Mouse (Mus musculus): ENCODE measurements around the gene Prdx2. TPM values are rescaled to one million over a fixed set of nuclear protein-coding genes. Genes with fewer than 3 reads are reported as not detected.
A peak's percentile ranks its signal among the peaks of the same experiment; 100 is the strongest.

The Prdx2 gene
- polyA plus RNA-seq, 1 experiment = 267 TPM

DNA sequence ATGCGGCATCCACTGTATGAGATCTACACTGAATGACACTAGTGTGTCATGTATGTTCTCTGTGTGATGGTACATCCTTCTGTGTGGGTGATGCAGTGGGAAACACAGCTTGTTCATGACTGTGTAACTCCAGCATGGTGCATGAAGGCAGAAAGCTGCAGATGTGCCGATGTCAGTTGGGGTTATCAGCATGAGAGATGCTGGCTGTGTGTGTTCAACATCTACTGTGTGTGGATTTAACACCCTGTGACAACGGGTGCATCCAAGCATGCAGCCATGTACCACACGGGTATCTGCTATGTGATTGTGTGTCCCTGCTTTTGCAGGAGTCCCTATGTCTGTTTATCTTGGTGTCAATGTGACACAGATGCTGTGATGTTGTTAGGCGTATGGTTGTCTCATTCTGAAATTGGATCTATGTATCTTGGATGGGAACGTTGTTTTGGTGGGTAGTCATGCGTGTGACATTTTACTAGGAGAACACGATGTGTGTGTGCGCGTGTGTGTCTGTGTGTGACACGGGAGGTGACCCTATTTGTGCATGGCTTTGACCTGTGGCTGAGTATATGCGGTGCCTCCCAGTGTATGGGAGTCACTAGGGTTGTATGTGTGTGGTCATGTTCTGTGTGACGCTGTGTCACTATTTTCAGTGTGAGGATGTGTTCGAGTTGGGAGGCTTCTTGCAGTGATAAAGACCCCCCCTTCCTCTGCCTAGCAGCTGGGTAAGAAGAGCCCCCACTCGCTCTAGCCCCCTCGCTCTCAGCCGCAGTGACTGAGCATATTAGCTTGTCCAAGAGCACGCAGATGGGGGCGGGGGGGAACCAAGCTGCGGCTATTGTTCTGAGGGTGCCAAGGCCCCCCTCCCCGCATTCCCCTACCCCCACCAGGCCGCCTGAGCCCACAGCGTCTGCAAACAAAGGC is 33.1 kb upstream of the Prdx2 start:
- TF ChIP-seq POLR2A (IDR thresholded peaks at IDR 0.05; ENCODE audit: borderline replicate concordance, low read depth, low read length) = no peak
- no peak for TF ChIP-seq CTCF (IDR thresholded peaks at IDR 0.05; ENCODE audit: low read depth, low read length)
- H3K27ac ChIP-seq (ENCODE audit: insufficient read depth, low read depth, low read length) = no peak overlapping the region
- no peaks in the 10 kb centered on the region for H3K4me1 ChIP-seq (ENCODE audit: control insufficient read depth, insufficient read depth, low read length)
- peak overlapping the region; percentile 49; the same call in 1 of the 2 replicates for H3K4me3 ChIP-seq (ENCODE audit: insufficient read depth, low read length)

DNA sequence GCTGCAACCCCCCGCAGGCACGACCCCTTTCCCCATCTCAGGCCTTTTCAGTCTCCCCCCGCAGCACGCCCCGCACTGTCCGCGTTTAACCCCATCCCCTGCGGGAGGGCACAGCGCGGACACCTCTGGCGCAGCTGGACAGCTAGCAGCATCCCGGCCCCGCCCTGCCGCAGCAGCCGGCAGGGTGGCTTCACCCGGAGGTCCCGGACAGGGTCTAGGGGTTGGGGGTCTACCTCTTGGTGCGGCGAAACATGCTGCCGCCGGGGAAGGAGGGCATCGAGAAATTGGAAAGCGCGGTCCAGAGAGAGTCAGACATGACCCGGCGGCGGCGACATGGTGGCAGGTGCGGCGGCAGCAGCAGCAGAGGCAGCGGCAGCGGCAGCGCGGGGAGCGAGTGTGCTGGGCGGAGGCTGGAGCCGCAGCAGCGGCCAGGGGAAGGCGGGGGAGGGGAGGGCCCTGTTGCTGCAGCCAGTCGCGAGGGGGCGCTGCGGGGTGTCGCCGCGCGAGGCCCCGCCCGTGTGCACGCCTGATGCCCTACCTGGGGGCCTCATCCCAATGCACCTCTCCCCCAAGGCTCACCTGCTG is 32.3 kb upstream of the Prdx2 start, which contains the start of gene Mast1:
Gene Mast1, minus strand, starts transcription at position 398 of the 585 bp plus-strand sequence.
- H3K27ac ChIP-seq (ENCODE audit: insufficient read depth, low read depth, low read length) = no peak within 1 kb of the TSS
- no peak for TF ChIP-seq POLR2A (IDR thresholded peaks at IDR 0.05; ENCODE audit: borderline replicate concordance, low read depth, low read length)
- TF ChIP-seq CTCF (IDR thresholded peaks at IDR 0.05; ENCODE audit: low read depth, low read length) = peak; percentile 56
- no peaks in the 10 kb centered on the region for H3K4me1 ChIP-seq (ENCODE audit: control insufficient read depth, insufficient read depth, low read length)
- peak within 1 kb of the TSS; percentile 49 for H3K4me3 ChIP-seq (ENCODE audit: insufficient read depth, low read length)

GRCm38 (mm10) chr8:84937620-84938485 is 31.5 kb upstream of the Prdx2 start:
- Histone ChIP-seq H3K4me1 (ENCODE audit: control insufficient read depth, insufficient read depth, low read length) (no peaks in the 10 kb centered on the region), H3K27ac (ENCODE audit: insufficient read depth, low read depth, low read length) (no peak overlapping the region), H3K4me3 (ENCODE audit: insufficient read depth, low read length) (no peak overlapping the region)
- no peak for TF ChIP-seq POLR2A (IDR thresholded peaks at IDR 0.05; ENCODE audit: borderline replicate concordance, low read depth, low read length)
- no peak for TF ChIP-seq CTCF (IDR thresholded peaks at IDR 0.05; ENCODE audit: low read depth, low read length)

GRCm38 (mm10) chr8:84943699-84944098 is 25.7 kb upstream of the Prdx2 start:
- no peak for TF ChIP-seq CTCF (IDR thresholded peaks at IDR 0.05; ENCODE audit: low read depth, low read length)
- TF ChIP-seq POLR2A (IDR thresholded peaks at IDR 0.05; ENCODE audit: borderline replicate concordance, low read depth, low read length) = no peak
- Histone ChIP-seq H3K27ac (ENCODE audit: insufficient read depth, low read depth, low read length) (no peak overlapping the region), H3K4me1 (ENCODE audit: control insufficient read depth, insufficient read depth, low read length) (no peaks in the 10 kb centered on the region), H3K4me3 (ENCODE audit: insufficient read depth, low read length) (no peak overlapping the region)

GRCm38 (mm10) chr8:84944478-84945160 is 24.8 kb upstream of the Prdx2 start:
- TF ChIP-seq POLR2A (IDR thresholded peaks at IDR 0.05; ENCODE audit: borderline replicate concordance, low read depth, low read length) = no peak
- TF ChIP-seq CTCF (IDR thresholded peaks at IDR 0.05; ENCODE audit: low read depth, low read length) = no peak
- no peak overlapping the region for H3K27ac ChIP-seq (ENCODE audit: insufficient read depth, low read depth, low read length)
- no peak overlapping the region for H3K4me3 ChIP-seq (ENCODE audit: insufficient read depth, low read length)
- H3K4me1 ChIP-seq (ENCODE audit: control insufficient read depth, insufficient read depth, low read length) = no peaks in the 10 kb centered on the region

DNA sequence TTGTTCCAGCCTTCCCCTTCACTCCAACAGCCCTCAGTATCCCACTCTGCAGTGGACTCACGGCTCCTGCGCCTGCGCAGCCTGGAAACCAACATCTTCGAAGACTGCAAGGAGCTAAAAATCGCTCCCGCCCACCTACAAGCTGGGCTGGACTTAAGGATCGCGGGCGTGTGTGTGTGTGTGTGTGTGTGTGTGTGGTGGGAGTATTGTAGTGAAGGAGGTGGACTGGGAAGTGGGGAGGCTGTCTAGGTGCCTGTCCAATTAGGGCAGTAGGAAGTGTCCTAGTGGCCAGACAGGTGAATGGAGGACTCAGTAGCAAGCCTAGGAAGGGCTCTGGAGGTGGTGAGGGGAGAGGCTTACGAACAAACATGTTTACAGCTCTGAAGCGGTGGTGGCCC is 24.2 kb upstream of the Prdx2 start:
- Histone ChIP-seq H3K4me1 (ENCODE audit: control insufficient read depth, insufficient read depth, low read length) (no peaks in the 10 kb centered on the region), H3K27ac (ENCODE audit: insufficient read depth, low read depth, low read length) (no peak overlapping the region), H3K4me3 (ENCODE audit: insufficient read depth, low read length) (no peak overlapping the region)
- no peak for TF ChIP-seq POLR2A (IDR thresholded peaks at IDR 0.05; ENCODE audit: borderline replicate concordance, low read depth, low read length)
- TF ChIP-seq CTCF (IDR thresholded peaks at IDR 0.05; ENCODE audit: low read depth, low read length) = no peak

DNA sequence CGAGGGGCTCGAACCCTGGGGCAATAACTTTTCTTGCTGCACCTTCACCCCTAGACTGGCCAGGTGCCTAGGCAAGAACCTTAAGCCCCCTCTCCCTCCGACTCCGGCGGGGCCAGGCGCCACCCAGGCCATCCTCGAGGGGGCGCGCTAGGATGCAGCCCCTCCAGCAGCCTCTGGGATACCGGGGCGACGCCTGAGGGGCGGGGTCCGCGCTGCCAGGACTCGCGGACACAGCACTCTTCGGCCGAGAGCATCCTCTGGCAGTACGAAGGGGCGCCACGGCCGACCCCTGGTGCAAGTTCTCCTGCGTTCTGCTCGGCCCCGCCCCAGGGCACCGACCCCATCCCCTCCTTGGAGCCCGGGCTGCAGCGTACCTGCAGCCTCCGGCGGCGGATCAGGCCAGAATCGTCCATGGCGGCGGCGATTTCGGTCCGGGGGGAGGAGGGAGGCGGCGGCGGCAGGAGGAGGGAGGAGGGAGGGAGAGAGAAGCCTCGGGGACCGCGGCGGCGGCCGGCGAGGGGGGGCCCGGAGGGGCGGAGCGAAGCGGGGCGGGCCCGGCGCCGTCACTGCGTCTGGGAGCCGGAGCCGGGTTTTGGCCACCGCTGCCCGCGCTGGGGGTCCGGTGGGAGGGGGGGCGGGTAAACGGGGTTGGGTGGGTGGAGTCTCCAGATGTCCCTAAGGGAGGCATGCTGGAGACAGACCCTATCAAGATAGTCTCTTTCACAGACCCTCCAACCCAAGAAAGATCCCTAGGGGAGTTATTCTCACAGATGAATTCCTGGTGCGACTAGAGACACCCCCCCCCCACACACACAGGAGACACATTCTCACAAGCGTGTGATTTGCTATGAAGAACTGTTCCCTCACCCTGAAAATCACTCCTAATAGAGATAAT is 23.5 kb upstream of the Prdx2 start:
- Histone ChIP-seq H3K4me1 (ENCODE audit: control insufficient read depth, insufficient read depth, low read length) (no peaks in the 10 kb centered on the region), H3K27ac (ENCODE audit: insufficient read depth, low read depth, low read length) (no peak overlapping the region), H3K4me3 (ENCODE audit: insufficient read depth, low read length) (no peak overlapping the region)
- TF ChIP-seq CTCF (IDR thresholded peaks at IDR 0.05; ENCODE audit: low read depth, low read length) = no peak
- TF ChIP-seq POLR2A (IDR thresholded peaks at IDR 0.05; ENCODE audit: borderline replicate concordance, low read depth, low read length) = no peak

- Histone ChIP-seq H3K27ac (ENCODE audit: insufficient read depth, low read depth, low read length) (no peak within 1 kb of the TSS), H3K4me3 (ENCODE audit: insufficient read depth, low read length) (no peak within 1 kb of the TSS)
- TF ChIP-seq POLR2A (IDR thresholded peaks at IDR 0.05; ENCODE audit: borderline replicate concordance, low read depth, low read length) = no peak
- peak; percentile 25; the same call in 1 of the 2 replicates for TF ChIP-seq CTCF (IDR thresholded peaks at IDR 0.05; ENCODE audit: low read depth, low read length)
These were observed 22.7 kb upstream of the Prdx2 start, which contains the start of gene Rtbdn for GRCm38 (mm10) chr8:84946528-84947240. TSS of gene Rtbdn (plus strand) at chr8:84946991.

More at GRCm38 (mm10) chr8:84946528-84947240, 22.7 kb upstream of the Prdx2 start, which contains the start of gene Rtbdn:
- no peaks in the 10 kb centered on the region for H3K4me1 ChIP-seq (ENCODE audit: control insufficient read depth, insufficient read depth, low read length)

All from bone marrow macrophage, adult 2 months (primary cell).